Mouse (Mus musculus): ENCODE results near the gene Cep164. TPM values are rescaled to one million over a fixed set of nuclear protein-coding genes. Genes with fewer than 3 reads are reported as not detected.
"Not testable (repeated sequence)": the region's sequence is repeated elsewhere in the genome, so short reads cannot be mapped to it uniquely, and the experiment has no call there.

Cep164 gene
- polyA plus RNA-seq, 1 experiment from 2014 or later, result 5.4 TPM

- WGBS (ENCODE audit: insufficient replicate concordance), result 4% methylated on average over 5 of the region's 5 CpGs
- peak; percentile 20; the same call in 1 of the 2 replicates for ATAC-seq (ENCODE audit: low read depth)
- peaks cover 19% of the 10 kb centered on the region for H3K4me1 ChIP-seq (ENCODE audit: control insufficient read depth, low read depth, low read length)
These were observed 22.8 kb upstream of the Cep164 start for GRCm38 (mm10) chr9:45851330-45851729.

DNA sequence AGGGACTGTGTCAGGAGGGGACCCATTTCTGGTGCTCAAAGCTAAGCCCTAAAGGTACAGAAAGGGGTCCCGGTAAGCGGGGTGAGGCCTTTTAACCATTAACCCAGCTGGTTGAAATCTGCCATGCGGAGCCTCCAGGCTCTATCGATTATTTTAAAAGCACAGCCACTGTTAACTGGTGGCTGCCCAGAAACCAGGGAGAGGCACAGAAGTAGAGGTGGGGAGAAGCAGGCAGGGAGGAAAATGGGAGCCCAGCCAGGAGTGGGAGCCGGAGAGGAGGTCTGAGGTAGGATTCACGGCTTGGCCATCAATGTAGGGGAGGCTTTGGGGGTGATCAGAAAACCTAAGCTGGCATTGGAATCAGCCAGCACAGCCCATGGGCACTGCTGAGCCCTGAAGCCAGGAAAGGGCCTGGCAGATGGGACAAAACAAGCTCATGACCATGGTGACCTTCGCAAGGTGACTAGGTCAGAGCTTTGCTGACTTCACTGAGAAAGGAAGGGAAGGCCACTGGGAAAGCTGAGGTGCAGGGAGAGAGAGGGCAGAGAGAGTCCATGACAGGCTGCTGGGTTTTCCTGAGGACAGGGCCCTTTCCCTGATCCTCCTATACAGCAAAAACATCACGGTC is 22.2 kb upstream of the Cep164 start:
- Histone ChIP-seq H3K4me1 (ENCODE audit: control insufficient read depth, low read depth, low read length) (peaks cover 19% of the 10 kb centered on the region), H3K9me3 (replicated peaks; ENCODE audit: control insufficient read depth, low read length) (no peaks in the 10 kb centered on the region), H3K27me3 (ENCODE audit: control insufficient read depth, insufficient read depth, low read depth, low read length) (no peaks in the 10 kb centered on the region), H3K27ac (ENCODE audit: low read length) (peak overlapping the region; percentile 69), H3K4me2 (ENCODE audit: low read depth, low read length) (0 out of 2 replicates have a peak overlapping the region, but pooled peaks have one; percentile 7), H3K9ac (ENCODE audit: low read depth, low read length) (no peak overlapping the region), H3K4me3 (ENCODE audit: low read depth, low read length) (no peak overlapping the region), H3K36me3 (ENCODE audit: control insufficient read depth, insufficient read depth) (0 out of 2 replicates have a peak, but pooled peaks cover 2% of the 10 kb centered on the region)
- ATAC-seq (ENCODE audit: low read depth), result peak; percentile 63
- WGBS (ENCODE audit: insufficient replicate concordance), result 59% methylated on average over 8 of the region's 8 CpGs

More at GRCm38 (mm10) chr9:45851330-45851729, 22.8 kb upstream of the Cep164 start:
- peak overlapping the region; percentile 69 for H3K27ac ChIP-seq (ENCODE audit: low read length)
- no peak overlapping the region for H3K9ac ChIP-seq (ENCODE audit: low read depth, low read length)
- no peak overlapping the region for H3K4me3 ChIP-seq (ENCODE audit: low read depth, low read length)
- H3K4me2 ChIP-seq (ENCODE audit: low read depth, low read length), result 0 out of 2 replicates have a peak overlapping the region, but pooled peaks have one; percentile 1
- H3K9me3 ChIP-seq (replicated peaks; ENCODE audit: control insufficient read depth, low read length), result no peaks in the 10 kb centered on the region
- H3K27me3 ChIP-seq (ENCODE audit: control insufficient read depth, insufficient read depth, low read depth, low read length), result no peaks in the 10 kb centered on the region
- H3K36me3 ChIP-seq (ENCODE audit: control insufficient read depth, insufficient read depth), result 0 out of 2 replicates have a peak, but pooled peaks cover 2% of the 10 kb centered on the region

DNA sequence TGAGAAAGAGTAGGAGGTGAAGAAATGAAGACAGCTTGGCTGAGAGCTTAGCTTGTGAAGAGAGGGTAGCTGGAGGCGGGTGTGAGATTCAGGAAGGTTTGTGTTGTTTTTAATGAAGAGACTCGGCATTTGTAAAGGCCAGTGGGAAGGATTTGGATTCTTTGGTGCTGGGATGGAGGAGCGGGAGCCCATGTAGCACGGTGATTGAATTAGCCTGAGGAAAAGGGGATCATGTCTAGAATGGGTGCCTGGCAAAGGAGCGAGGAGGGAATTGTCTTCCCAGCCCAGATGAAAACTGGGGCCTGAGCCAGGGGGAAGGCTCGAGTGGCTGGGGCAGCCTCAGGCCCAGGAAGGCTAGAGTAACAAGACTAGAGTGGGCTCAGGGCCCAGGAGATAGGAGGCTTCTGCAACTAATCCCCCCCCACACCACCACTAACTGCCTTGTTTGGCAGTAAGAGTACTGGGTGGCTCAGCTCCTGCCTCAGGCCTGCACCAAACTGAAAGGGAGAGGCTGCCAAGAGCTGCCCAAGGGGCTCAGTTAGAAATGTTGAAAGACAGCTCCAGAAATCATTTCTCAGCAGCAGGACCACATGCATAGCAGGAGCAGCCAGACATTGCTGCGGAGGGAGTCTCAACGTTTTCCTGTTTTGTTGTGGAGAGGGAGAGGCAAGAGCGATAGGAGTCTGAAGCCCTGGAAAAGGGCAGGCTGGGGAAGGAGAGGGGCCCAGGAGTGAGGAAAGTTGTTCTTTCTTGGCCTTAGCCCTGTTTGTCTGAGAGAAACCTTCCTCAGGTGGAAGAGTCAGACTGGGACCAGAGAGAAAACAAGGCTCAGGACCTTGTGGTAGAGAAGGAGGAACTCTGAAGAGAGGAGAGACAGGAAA is 21.3 kb upstream of the Cep164 start:
- Histone ChIP-seq H3K4me1 (ENCODE audit: control insufficient read depth, low read depth, low read length) (peaks cover 19% of the 10 kb centered on the region), H3K9me3 (replicated peaks; ENCODE audit: control insufficient read depth, low read length) (no peaks in the 10 kb centered on the region), H3K27ac (ENCODE audit: low read length) (peak overlapping the region; percentile 69), H3K27me3 (ENCODE audit: control insufficient read depth, insufficient read depth, low read depth, low read length) (no peaks in the 10 kb centered on the region), H3K36me3 (ENCODE audit: control insufficient read depth, insufficient read depth) (0 out of 2 replicates have a peak, but pooled peaks cover 2% of the 10 kb centered on the region), H3K4me2 (ENCODE audit: low read depth, low read length) (0 out of 2 replicates have a peak overlapping the region, but pooled peaks have one; percentile 7), H3K4me3 (ENCODE audit: low read depth, low read length) (no peak overlapping the region), H3K9ac (ENCODE audit: low read depth, low read length) (no peak overlapping the region)
- WGBS (ENCODE audit: insufficient replicate concordance), result 51% methylated on average over 9 of the region's 9 CpGs
- ATAC-seq (ENCODE audit: low read depth), result peak; percentile 6; the same call in 1 of the 2 replicates

- no peak overlapping the region for H3K9ac ChIP-seq (ENCODE audit: low read depth, low read length)
- peaks cover 15% of the 10 kb centered on the region for H3K4me1 ChIP-seq (ENCODE audit: control insufficient read depth, low read depth, low read length)
- H3K4me3 ChIP-seq (ENCODE audit: low read depth, low read length), result no peak overlapping the region
- no peaks in the 10 kb centered on the region for H3K27me3 ChIP-seq (ENCODE audit: control insufficient read depth, insufficient read depth, low read depth, low read length)
- no peak for ATAC-seq (ENCODE audit: low read depth)
- WGBS (ENCODE audit: insufficient replicate concordance), result 41% methylated on average over 5 of the region's 5 CpGs
- no peaks in the 10 kb centered on the region for H3K36me3 ChIP-seq (ENCODE audit: control insufficient read depth, insufficient read depth)
- H3K4me2 ChIP-seq (ENCODE audit: low read depth, low read length), result no peak overlapping the region
- no peaks in the 10 kb centered on the region for H3K9me3 ChIP-seq (replicated peaks; ENCODE audit: control insufficient read depth, low read length)
- peak overlapping the region; percentile 18; the same call in 1 of the 2 replicates for H3K27ac ChIP-seq (ENCODE audit: low read length)
These were observed 18.5 kb upstream of the Cep164 start for GRCm38 (mm10) chr9:45846891-45847460.

DNA sequence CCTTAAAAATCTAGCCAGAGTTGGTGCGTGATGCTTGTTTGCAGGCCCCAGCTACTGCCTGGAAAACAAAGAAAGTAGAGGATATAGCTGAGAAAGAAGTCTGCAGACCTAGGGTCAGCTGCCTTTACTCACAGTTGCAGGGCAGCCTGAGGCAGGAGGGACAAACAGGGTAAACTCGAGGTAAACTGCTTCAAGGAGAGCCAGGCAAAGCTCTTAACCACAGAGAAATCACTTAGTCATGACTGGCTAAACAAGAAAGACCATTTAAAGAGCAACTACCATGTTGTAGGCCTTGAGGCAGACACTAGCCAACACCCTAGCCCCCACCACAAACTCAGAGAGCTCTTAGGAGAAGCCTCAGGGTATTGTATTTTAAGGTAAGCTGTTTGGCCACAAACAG is 17.7 kb upstream of the Cep164 start:
- not testable (repeated sequence) for H3K4me1 ChIP-seq (ENCODE audit: control insufficient read depth, low read depth, low read length); H3K4me3 ChIP-seq (ENCODE audit: low read depth, low read length); H3K27me3 ChIP-seq (ENCODE audit: control insufficient read depth, insufficient read depth, low read depth, low read length); H3K36me3 ChIP-seq (ENCODE audit: control insufficient read depth, insufficient read depth); H3K9me3 ChIP-seq (replicated peaks; ENCODE audit: control insufficient read depth, low read length); H3K9ac ChIP-seq (ENCODE audit: low read depth, low read length); H3K4me2 ChIP-seq (ENCODE audit: low read depth, low read length); ATAC-seq (ENCODE audit: low read depth); H3K27ac ChIP-seq (ENCODE audit: low read length)
- 35% methylated on average over 2 of the region's 2 CpGs for WGBS (ENCODE audit: insufficient replicate concordance)

GRCm38 (mm10) chr9:45845541-45845940 is 17.1 kb upstream of the Cep164 start:
- ATAC-seq (ENCODE audit: low read depth), result no peak
- WGBS (ENCODE audit: insufficient replicate concordance), result 70% methylated on average over 3 of the region's 3 CpGs
- Histone ChIP-seq H3K9ac (ENCODE audit: low read depth, low read length) (no peak overlapping the region), H3K4me2 (ENCODE audit: low read depth, low read length) (no peak overlapping the region), H3K27me3 (ENCODE audit: control insufficient read depth, insufficient read depth, low read depth, low read length) (no peaks in the 10 kb centered on the region), H3K4me3 (ENCODE audit: low read depth, low read length) (no peak overlapping the region), H3K4me1 (ENCODE audit: control insufficient read depth, low read depth, low read length) (peaks cover 9% of the 10 kb centered on the region), H3K36me3 (ENCODE audit: control insufficient read depth, insufficient read depth) (no peaks in the 10 kb centered on the region), H3K27ac (ENCODE audit: low read length) (no peak overlapping the region), H3K9me3 (replicated peaks; ENCODE audit: control insufficient read depth, low read length) (no peaks in the 10 kb centered on the region)

- Histone ChIP-seq H3K4me1 (ENCODE audit: control insufficient read depth, low read depth, low read length) (peaks cover 5% of the 10 kb centered on the region), H3K9me3 (replicated peaks; ENCODE audit: control insufficient read depth, low read length) (no peaks in the 10 kb centered on the region), H3K4me2 (ENCODE audit: low read depth, low read length) (no peak overlapping the region), H3K9ac (ENCODE audit: low read depth, low read length) (no peak overlapping the region), H3K4me3 (ENCODE audit: low read depth, low read length) (no peak overlapping the region), H3K27me3 (ENCODE audit: control insufficient read depth, insufficient read depth, low read depth, low read length) (peaks cover 7% of the 10 kb centered on the region), H3K27ac (ENCODE audit: low read length) (no peak overlapping the region), H3K36me3 (ENCODE audit: control insufficient read depth, insufficient read depth) (no peaks in the 10 kb centered on the region)
- WGBS (ENCODE audit: insufficient replicate concordance), result 88% methylated on average over 1 of the region's 1 CpGs
- ATAC-seq (ENCODE audit: low read depth), result no peak
These were observed 15.3 kb upstream of the Cep164 start for GRCm38 (mm10) chr9:45843780-45844179.

DNA sequence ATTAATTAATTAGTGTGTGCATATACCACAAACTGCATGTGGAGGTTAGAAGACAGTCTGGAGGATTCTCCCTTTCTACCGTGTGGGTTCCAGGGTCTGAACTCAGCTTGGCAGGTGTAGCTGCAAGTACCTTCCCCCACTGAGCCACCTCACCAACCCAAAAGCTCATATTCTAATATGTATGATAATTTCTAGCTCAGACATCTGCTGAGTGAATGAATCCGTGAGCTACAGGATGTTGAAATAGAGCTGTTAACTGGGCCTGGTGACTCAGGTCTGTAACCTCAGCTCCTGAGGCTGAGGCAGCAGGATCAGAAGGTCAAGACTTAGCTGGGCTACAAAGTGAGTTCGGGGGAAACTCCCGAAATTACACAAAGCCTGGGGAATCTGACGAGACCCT is 14.5 kb upstream of the Cep164 start:
- Histone ChIP-seq H3K27ac (ENCODE audit: low read length) (no peak overlapping the region), H3K9me3 (replicated peaks; ENCODE audit: control insufficient read depth, low read length) (no peaks in the 10 kb centered on the region), H3K4me2 (ENCODE audit: low read depth, low read length) (no peak overlapping the region), H3K4me3 (ENCODE audit: low read depth, low read length) (no peak overlapping the region), H3K36me3 (ENCODE audit: control insufficient read depth, insufficient read depth) (no peaks in the 10 kb centered on the region), H3K4me1 (ENCODE audit: control insufficient read depth, low read depth, low read length) (peaks cover 5% of the 10 kb centered on the region), H3K27me3 (ENCODE audit: control insufficient read depth, insufficient read depth, low read depth, low read length) (peaks cover 12% of the 10 kb centered on the region), H3K9ac (ENCODE audit: low read depth, low read length) (no peak overlapping the region)
- 49% methylated on average over 5 of the region's 5 CpGs for WGBS (ENCODE audit: insufficient replicate concordance)
- no peak for ATAC-seq (ENCODE audit: low read depth)
